Mouse (Mus musculus): ENCODE data around the gene Gm30191. TPM values are rescaled to one million over a fixed set of nuclear protein-coding genes. Genes with fewer than 3 reads are reported as not detected.

Gm30191 gene
- polyA plus RNA-seq, 1 experiment from 2014 or later = not detected

DNA sequence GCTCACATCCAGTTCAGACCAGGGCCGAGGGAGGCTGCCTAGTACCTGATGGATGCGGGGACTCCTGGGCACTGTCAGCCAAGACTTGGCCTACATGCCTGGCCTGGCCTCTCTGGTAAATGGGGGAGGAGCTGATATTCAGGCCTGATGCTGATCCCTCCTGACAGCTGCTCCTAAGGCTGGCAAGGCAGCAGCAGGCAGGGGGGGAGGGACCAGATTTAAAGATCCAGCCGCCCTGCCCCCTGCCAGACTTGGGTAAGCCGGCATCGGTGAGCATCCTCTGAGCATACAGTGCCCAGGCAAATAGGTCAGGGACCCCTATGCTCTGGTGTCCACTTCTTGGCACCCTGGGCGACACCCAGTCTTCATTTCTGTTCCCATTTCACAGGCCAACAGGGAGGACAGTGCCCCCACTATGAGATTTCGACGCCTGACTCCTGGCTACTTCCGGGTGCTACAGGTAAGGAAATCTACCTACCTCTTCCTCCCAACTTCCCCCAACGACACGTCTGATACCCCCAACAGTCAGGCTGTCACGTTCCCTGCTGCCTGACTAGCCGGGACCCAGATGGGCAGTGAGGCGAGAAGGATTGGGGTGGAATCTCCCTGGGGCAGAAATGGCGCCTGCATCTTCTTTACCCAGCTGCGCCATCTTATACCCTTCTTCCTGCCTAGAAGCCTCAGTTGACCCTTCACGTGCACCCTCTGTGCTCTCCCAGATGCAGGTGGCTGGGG lies 3.1 kb upstream of the Gm30191 start, which contains the start of gene E130218I03Rik:
TSS of gene E130218I03Rik (plus strand) at position 147 of the 735 bp plus-strand sequence.
- H3K4me3 ChIP-seq = peak within 1 kb of the TSS; percentile 71

DNA sequence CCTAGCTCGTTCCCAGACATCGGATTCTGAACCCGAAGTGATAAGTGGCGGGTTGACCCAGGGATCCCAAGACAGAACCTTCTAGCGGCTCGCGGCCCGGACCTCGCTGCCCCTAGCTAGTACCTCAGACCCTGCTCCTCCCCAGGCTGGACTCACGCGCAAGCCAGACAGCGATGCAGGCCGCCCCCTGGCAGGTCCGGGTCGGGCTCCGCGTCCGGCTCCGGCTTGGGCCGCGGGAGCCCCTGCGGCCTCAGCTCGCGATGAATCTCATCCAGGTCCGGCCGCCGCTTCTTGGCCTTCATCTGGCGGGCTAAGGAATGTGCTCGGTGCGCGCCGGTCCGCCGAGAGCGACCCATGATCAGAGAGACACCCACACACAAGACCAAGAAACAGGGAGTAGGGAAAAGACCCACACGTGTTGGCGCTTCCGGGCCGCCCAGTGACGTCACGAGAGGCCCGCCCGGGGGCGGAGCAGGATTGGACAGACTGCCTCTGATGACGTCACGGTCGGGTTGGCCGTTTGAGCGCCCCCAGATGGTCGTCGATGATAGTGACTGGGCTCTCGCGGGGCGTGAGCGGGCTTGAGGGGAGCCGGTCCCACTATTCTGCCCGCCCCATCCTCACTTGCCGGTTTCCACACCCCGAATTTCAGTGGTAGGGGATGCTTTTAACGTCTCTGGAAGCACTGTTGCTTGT lies 1.4 kb upstream of the Gm30191 start, which contains the start of gene Zfp593:
TSS of gene Zfp593 (minus strand) at position 445 of the 696 bp plus-strand sequence.
- peak within 1 kb of the TSS; percentile 68 for H3K9ac ChIP-seq
- WGBS = under 1% methylated on average over 60 of the region's 60 CpGs

More for the DNA sequence above, 3.1 kb upstream of the Gm30191 start, which contains the start of gene E130218I03Rik:
- H3K9ac ChIP-seq = no peak within 1 kb of the TSS
- 90% methylated on average over 17 of the region's 17 CpGs for WGBS
- H3K9me3 ChIP-seq = no peaks in the 10 kb centered on the region
- peaks cover 28% of the 10 kb centered on the region for H3K27me3 ChIP-seq (replicated peaks)
- no peaks in the 10 kb centered on the region for H3K36me3 ChIP-seq (replicated peaks)
- H3K4me2 ChIP-seq = peak within 1 kb of the TSS; percentile 92
- no peak for ATAC-seq (replicated peaks)
- H3K4me1 ChIP-seq = peaks cover 26% of the 10 kb centered on the region
- H3K27ac ChIP-seq = no peak within 1 kb of the TSS

DNA sequence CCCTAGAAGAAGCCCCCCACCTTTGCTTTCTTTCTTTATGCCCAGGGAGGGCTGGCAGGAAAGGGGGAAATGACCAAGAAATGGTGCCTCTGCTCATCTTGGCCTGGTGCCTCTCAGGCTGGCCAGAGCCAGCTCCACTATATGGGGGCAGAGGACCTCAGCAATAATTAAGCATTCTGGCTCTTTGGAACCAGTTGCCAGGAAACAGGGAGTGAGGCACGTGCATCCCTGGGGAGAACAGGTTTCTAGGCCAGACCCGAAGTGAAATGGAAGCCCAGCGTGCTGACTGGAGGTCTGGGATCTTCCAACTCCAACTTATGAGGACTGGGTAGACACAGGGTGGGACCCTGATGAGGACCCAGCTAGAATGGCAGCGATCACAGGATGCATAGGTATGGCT lies 479 bp upstream of the Gm30191 start:
- ATAC-seq (replicated peaks) = no peak
- Histone ChIP-seq H3K27me3 (replicated peaks) (peaks cover 39% of the 10 kb centered on the region), H3K4me3 (no peak overlapping the region), H3K4me2 (peak overlapping the region; percentile 92; the same call in 1 of the 2 replicates), H3K9me3 (no peaks in the 10 kb centered on the region), H3K9ac (no peak overlapping the region), H3K36me3 (replicated peaks) (no peaks in the 10 kb centered on the region), H3K27ac (0 out of 2 replicates have a peak overlapping the region, but pooled peaks have one; percentile 27), H3K4me1 (peaks cover 45% of the 10 kb centered on the region)
- 24% methylated on average over 4 of the region's 4 CpGs for WGBS

More for the DNA sequence above, 1.4 kb upstream of the Gm30191 start, which contains the start of gene Zfp593:
- Histone ChIP-seq H3K27ac (peak within 1 kb of the TSS; percentile 27; the same call in 1 of the 2 replicates), H3K4me2 (peak within 1 kb of the TSS; percentile 92), H3K4me3 (peak within 1 kb of the TSS; percentile 71), H3K4me1 (peaks cover 35% of the 10 kb centered on the region), H3K36me3 (replicated peaks) (no peaks in the 10 kb centered on the region), H3K9me3 (no peaks in the 10 kb centered on the region), H3K27me3 (replicated peaks) (peaks cover 31% of the 10 kb centered on the region)
- peak; percentile 85 for ATAC-seq (replicated peaks)

DNA sequence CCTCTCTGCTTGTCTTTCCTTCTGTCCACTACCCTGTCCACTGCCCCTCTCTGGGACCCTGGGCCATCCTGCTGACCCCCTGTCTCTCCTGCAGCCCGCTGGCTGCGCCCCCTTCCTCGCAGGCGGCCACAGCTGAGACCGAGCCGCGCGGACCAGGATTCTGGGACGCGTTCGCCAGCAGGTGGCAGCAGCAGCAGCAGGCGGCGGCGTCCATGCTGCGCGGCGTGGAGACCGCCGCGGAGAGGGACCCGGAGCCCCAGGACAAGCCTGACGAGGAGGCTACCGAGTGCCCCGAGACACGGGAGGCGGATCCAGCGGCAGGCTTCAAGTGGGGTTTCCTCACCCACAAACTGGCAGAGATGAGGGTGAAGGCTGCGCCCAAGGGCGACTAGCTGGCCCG lies 2.9 kb downstream of the Gm30191 start:
- Histone ChIP-seq H3K4me2 (peak overlapping the region; percentile 76), H3K36me3 (replicated peaks) (no peaks in the 10 kb centered on the region), H3K9ac (peak overlapping the region; percentile 31), H3K27me3 (replicated peaks) (peaks cover 69% of the 10 kb centered on the region), H3K4me3 (peak overlapping the region; percentile 60), H3K27ac (no peak overlapping the region), H3K4me1 (peaks cover 59% of the 10 kb centered on the region), H3K9me3 (no peaks in the 10 kb centered on the region)
- WGBS = 0% methylated on average over 30 of the region's 30 CpGs
- ATAC-seq (replicated peaks) = no peak; the same call in 1 of the 2 replicates

DNA sequence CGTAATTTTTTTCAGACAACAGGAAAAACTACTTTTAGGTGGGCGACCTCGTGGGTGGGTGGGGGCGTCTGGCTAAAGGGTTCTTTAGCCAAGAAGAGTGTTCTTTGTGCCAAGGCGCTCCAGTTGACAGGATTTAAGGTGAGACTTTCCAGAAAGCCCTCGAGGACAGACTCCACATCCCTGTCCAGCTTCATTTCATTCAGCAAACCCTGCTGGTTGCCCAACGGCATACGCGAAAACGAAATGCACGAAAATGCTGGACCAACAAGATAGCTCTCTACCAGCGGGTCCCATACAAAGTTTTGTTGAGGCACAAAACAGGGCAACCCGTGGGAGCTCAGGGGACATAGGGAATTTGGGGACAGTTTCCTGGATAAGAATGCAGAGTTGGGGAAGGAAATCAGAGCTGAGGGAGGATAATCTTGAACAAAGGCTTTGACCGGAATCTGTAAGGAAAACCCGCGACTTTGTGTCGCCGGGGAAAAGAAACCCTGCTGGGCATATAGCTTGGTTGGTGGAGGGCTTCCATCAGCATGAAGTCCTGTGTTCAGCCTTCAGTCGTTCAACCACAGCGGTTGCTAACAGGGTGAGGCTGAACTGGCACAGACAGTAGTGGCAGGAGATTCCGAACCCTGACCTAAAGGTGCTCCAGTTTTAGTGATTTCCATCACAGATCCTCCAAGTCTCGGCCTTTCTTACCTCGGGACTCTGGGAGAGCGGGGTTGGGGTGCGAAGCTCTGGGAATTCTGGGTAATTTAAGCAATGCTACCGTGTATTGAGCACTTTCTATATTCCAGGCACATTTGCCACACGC lies 3.6 kb downstream of the Gm30191 start:
- Histone ChIP-seq H3K4me2 (peak overlapping the region; percentile 76), H3K36me3 (replicated peaks) (no peaks in the 10 kb centered on the region), H3K27me3 (replicated peaks) (peaks cover 76% of the 10 kb centered on the region), H3K9me3 (no peaks in the 10 kb centered on the region), H3K27ac (peak overlapping the region; percentile 81; the same call in 1 of the 2 replicates), H3K4me1 (peaks cover 55% of the 10 kb centered on the region), H3K9ac (peak overlapping the region; percentile 72), H3K4me3 (peak overlapping the region; percentile 60)
- no peak for ATAC-seq (replicated peaks)
- 5% methylated on average over 27 of the region's 27 CpGs for WGBS

DNA sequence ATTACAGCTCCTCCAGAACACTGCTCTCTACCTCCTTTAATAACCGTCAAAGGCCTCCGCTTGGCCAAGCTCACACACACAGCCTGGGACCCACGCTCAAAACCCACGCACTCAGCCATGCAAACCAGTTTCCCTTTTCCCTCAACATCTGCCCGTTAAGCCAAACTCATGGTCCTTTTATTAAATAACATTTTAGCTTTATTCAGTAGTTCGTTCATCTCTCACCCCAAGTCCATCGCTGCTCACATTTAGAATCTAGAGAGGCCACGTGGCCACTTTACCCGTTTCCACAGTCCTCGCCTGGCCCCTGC lies 4.2 kb downstream of the Gm30191 start:
- no peaks in the 10 kb centered on the region for H3K9me3 ChIP-seq
- peak overlapping the region; percentile 72 for H3K9ac ChIP-seq
- H3K4me1 ChIP-seq = peaks cover 50% of the 10 kb centered on the region
- 5% methylated on average over 10 of the region's 10 CpGs for WGBS
- no peak for ATAC-seq (replicated peaks)
- peak overlapping the region; percentile 76 for H3K4me2 ChIP-seq
- H3K27me3 ChIP-seq (replicated peaks) = peaks cover 78% of the 10 kb centered on the region
- H3K27ac ChIP-seq = peak overlapping the region; percentile 81
- no peaks in the 10 kb centered on the region for H3K36me3 ChIP-seq (replicated peaks)
- peak overlapping the region; percentile 60 for H3K4me3 ChIP-seq

DNA sequence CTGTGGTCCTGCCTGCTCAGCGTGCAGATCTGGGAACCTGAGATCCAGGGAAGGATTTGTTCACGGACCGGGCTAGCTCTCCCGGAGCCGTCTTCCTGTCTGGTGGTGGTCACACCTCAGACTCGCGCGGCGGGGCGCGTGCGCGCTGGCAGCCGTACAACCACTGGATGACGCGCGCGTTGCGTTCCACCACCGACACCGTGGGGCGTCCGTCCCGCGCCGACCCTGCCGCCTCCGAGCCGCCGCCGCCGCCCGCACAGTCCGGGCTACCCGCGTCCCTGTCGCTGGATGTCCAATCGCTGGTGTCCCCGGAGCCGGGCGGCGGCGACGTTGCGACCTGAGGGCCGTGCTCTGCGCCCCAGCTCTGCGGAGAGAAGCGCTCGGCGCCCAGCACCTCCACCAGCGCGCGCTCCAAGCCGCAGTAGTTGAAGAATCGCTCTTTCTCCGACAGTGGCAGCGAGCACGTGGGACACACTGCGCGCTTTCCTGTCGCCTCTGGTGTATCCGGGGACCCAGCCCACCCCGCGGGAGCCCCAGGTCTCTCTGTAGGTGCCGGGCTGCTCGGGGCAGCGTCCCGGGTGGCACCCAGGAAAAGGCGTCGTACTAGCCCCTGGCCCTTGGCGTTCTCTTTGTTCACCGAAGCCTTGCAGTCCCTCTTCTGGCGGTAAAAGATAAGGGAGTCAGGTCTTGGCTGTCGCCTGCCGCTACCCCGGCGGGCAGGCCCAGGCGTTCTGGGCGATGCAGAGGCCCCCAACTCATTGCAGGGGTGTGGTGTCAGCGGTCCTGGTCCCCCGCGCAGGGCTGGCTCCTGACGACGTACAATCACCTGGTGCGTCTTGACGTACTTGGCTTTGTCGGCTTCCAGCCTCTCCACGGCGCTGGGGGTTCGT lies 4.8 kb downstream of the Gm30191 start:
- peak; percentile 67 for ATAC-seq (replicated peaks)
- no peaks in the 10 kb centered on the region for H3K36me3 ChIP-seq (replicated peaks)
- WGBS = under 1% methylated on average over 90 of the region's 91 CpGs
- peak overlapping the region; percentile 81 for H3K27ac ChIP-seq
- H3K27me3 ChIP-seq (replicated peaks) = peaks cover 78% of the 10 kb centered on the region
- H3K4me1 ChIP-seq = peaks cover 45% of the 10 kb centered on the region
- no peaks in the 10 kb centered on the region for H3K9me3 ChIP-seq
- peak overlapping the region; percentile 76 for H3K4me2 ChIP-seq
- peak overlapping the region; percentile 60 for H3K4me3 ChIP-seq
- peak overlapping the region; percentile 72 for H3K9ac ChIP-seq

DNA sequence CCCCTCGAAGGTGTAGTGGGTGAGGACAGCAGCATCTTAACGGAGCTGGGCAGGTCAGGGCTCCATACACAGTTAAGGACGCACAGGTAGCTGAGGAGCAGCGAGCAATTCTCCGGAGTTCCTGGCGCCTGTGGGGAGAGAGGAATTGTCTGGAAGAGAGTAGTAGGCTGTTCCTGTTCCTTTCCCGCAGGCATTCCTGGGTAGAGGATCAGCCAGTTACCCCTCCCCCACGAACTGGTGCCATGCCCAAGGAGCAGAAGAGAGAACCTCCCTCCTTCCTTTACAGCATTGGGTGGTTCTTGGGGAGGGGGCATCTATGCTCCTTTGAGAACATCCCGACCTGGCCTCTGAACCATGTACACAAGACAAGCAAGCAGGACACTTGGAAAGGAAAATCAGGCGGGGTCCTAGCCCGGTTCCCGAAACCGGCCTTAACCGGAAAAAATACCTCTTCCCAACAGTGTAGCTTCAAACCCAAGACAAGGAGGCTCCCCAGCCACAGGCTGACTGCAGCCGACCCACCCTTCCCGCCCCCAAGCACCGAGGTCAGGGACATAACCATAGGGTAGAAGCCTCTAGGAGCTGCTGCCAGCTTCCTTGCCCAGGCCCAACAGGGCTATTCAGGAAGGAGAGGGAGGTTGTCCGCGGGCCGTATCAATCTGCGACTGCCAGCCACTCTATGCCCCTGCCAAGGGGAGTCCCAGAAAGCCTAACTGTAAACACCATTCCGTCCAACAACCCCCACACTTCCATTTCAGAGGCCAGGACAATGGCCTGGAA lies 5.6 kb downstream of the Gm30191 start:
- peak overlapping the region; percentile 72 for H3K9ac ChIP-seq
- H3K4me2 ChIP-seq = peak overlapping the region; percentile 76
- H3K27me3 ChIP-seq (replicated peaks) = peaks cover 71% of the 10 kb centered on the region
- WGBS = 7% methylated on average over 22 of the region's 22 CpGs
- peak overlapping the region; percentile 60 for H3K4me3 ChIP-seq
- H3K36me3 ChIP-seq (replicated peaks) = no peaks in the 10 kb centered on the region
- H3K9me3 ChIP-seq = no peaks in the 10 kb centered on the region
- no peak for ATAC-seq (replicated peaks)
- H3K27ac ChIP-seq = peak overlapping the region; percentile 81
- H3K4me1 ChIP-seq = peaks cover 47% of the 10 kb centered on the region

DNA sequence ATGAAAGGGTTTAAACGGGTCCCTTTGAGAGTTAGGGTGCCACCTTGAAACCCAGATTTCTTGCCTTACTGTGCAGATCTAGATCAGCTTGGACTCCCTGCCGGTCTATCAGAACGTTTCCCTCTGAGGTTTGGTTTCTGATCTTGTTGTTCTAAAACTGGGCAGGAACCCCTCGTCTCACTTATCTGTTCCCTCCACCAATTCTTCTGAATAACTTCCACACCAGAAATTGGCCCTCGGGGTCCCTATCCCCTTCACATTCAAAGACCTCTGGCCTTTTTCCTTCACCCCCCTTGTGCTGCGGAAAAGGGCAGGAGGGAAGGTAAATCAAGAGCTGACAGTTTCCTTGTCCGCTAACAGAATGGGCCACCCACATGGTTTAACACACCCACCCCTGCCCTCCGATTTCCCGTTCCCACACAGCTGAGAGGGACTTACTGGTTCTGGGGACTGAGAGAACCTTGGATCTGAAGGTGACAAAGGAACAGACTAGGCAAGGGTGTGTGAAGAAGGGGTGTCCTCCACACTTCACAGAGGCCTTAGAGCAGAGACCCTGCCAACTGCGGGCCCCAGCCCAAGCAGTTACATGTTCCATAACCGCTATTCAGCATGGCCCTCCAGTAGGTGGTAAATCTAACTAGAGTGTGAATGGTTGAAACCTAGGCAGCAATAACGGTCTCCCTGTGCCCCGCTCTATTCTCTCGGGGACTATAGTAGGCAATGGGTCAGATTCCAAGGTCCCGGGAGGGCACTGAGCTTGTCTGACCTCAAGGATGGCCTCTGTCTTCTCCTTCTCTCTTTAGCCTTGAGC lies 6.4 kb downstream of the Gm30191 start:
- 11% methylated on average over 15 of the region's 15 CpGs for WGBS
- no peaks in the 10 kb centered on the region for H3K9me3 ChIP-seq
- no peak for ATAC-seq (replicated peaks)
- H3K27ac ChIP-seq = no peak overlapping the region
- H3K9ac ChIP-seq = no peak overlapping the region
- H3K4me3 ChIP-seq = peak overlapping the region; percentile 60
- H3K27me3 ChIP-seq (replicated peaks) = peaks cover 63% of the 10 kb centered on the region
- H3K36me3 ChIP-seq (replicated peaks) = no peaks in the 10 kb centered on the region
- peak overlapping the region; percentile 76; the same call in 1 of the 2 replicates for H3K4me2 ChIP-seq
- peaks cover 47% of the 10 kb centered on the region for H3K4me1 ChIP-seq

DNA sequence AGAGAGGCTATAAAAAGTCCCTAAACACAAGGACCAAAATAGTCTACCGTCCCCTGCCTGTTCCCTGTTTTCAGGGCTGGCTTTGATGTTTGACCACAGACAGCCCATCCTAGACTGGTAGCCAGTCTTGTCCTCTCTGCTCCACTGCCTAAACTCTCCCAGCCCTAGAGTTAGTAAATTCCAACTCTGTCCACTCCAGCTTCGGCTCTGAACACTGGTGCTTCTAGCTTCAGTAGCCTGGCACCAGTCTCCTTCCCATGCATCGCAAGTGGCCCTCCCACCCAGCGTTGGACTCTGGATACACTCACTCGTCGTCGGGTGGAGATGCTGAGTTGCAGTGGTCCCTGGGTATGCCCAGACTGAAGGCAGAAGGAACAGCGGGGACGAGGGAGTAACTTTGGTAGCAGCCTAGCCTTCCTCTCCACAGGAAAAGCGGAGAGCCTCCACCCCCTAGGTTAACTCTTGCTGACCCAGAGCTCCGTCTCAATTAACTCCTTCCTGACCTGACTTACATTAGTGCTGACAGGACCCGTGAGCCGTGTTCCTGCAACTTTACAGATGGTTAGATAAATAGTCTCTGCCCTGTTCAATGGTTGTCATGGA lies 7.1 kb downstream of the Gm30191 start, which contains the start of gene Grrp1:
TSS of gene Grrp1 (minus strand) at position 385 of the 603 bp plus-strand sequence.
- H3K4me2 ChIP-seq = peak within 1 kb of the TSS; percentile 14
- no peak within 1 kb of the TSS for H3K27ac ChIP-seq
- peaks cover 57% of the 10 kb centered on the region for H3K27me3 ChIP-seq (replicated peaks)
- H3K4me1 ChIP-seq = peaks cover 47% of the 10 kb centered on the region
- no peak for ATAC-seq (replicated peaks)
- H3K36me3 ChIP-seq (replicated peaks) = no peaks in the 10 kb centered on the region
- H3K9me3 ChIP-seq = no peaks in the 10 kb centered on the region
- H3K9ac ChIP-seq = no peak within 1 kb of the TSS
- peak within 1 kb of the TSS; percentile 60 for H3K4me3 ChIP-seq
- under 1% methylated on average over 13 of the region's 13 CpGs for WGBS

Measured in midbrain, embryonic 15.5 days (tissue).